Mouse (Mus musculus) urinary bladder, postnatal 25 days (tissue): ENCODE data around the gene Rassf8.

Experiments used
- DNase-seq: peaks from one replicate; pipeline ENCODE4 v3.0.0; 2022; ENCODE audit warnings: low spot score

Gene Rassf8

GRCm38 (mm10) chr6:145779383-145779782, 32.8 kb downstream of the Rassf8 start:
- no peak for DNase-seq

DNA sequence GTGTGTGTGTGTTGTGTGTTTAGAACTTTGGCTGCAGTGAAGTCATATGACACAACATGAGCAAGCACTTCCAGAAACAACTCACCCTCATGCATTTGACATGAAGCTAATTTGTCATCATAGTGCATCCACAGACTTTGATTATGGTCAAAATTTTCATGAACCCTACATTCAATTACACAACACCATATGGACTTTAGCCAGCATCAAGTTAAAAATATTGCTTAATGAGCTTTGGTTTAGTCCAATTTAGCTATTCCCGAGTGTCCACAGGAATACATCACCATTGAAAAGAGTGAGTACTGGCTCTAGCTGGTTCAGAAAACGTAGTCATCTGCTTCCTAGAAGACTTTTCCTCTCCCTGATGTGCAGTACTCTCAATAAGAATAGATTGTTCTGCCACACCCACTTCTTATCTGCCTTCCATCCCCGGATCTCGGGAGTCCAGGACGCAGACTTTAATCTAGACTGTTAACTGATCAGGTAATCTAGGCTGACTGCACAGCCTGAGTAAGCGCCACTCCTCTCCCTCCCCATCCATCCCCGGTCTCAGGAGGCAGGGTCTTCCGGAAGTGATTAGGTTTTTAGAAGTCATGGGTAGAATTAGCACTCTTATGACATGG, 33.7 kb downstream of the Rassf8 start:
- DNase-seq = no peak

GRCm38 (mm10) chr6:145781256-145781655, 34.7 kb downstream of the Rassf8 start:
- no peak for DNase-seq

GRCm38 (mm10) chr6:145781966-145782365, 35.4 kb downstream of the Rassf8 start:
- no peak for DNase-seq

DNA sequence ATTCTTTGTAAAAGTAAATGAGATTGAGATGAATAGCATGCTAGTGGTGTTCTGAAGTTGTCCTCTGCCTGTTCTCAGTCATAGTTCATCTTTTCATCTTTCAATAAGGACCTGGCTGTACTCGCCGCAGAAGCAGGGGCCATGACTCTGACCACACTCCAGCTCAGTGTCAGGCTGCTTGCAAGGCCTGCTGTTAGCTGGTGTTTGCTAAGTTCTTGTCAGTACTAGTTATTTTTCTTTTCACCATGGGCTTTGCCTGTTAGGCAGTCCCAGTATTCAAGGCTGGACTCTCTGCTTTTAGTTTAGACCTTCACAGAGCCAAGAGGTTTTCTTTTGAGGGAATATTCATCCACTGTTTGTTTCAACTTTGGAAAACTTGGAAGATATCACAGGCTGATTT, 40.8 kb downstream of the Rassf8 start:
- no peak for DNase-seq

GRCm38 (mm10) chr6:145789738-145790137, 43.2 kb downstream of the Rassf8 start:
- no peak for DNase-seq

GRCm38 (mm10) chr6:145792373-145792772, 45.8 kb downstream of the Rassf8 start:
- no peak for DNase-seq

- peak; percentile 50 for DNase-seq
Observed at GRCm38 (mm10) chr6:145793109-145793593, 46.6 kb downstream of the Rassf8 start.

DNA sequence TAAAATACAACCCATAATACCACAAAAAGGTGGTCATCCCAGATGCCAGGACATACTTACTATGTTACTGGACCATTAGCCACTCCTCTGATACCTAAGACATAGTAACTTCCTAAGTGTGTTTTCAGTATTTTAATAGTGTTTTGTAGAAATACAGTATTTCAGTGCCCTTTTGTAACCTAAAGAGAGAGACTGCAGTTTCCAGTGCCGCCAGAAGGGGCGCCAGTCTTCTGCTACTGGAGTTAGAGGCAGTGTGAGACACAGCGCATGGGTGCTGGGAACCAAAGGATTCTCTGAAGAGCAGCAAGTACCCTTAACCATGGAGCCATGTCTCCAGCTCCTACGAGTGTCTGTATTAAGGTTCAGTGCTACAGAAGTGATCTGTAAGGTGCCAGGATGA, 48.1 kb downstream of the Rassf8 start:
- no peak for DNase-seq

DNA sequence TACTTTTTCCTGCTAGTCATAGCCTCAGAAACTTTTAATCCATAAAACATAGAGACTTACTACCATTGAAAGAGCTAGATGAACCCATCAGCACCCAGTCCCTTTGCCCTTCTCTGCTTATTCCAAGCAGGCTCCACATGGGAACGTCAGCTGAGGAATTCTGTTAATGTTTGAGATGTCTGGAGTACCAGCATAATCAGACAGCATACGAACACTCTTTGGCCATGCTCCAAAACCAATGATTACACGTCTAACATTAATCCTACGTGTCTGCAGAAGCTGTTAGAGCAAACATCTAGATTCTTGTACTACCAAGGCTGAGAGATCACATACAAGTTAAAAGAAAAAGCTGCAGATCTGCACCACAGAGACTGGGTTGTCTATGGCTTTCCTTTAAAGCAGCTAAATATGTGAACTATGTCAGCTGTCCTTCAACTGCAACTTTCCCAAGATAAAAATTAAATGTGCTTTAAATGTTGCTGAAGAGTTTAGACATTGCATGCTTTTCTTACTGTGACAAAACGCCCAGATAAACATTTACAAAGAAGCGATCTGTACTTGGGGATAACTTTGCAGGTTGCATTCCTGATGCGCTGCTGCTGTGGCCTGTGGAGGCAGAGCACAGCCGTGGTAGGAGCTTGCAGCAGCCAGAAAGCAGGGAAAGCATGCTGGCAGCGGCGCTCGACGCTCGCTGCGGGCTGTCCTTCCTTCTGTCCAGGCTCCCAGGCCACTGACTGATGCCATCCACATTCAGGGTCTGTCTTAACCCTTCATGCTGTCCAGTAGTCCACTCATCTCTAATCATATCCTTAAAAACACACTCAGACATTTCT, 49.9 kb downstream of the Rassf8 start:
- DNase-seq = no peak

GRCm38 (mm10) chr6:145797692-145798091, 51.1 kb downstream of the Rassf8 start:
- DNase-seq = no peak

DNA sequence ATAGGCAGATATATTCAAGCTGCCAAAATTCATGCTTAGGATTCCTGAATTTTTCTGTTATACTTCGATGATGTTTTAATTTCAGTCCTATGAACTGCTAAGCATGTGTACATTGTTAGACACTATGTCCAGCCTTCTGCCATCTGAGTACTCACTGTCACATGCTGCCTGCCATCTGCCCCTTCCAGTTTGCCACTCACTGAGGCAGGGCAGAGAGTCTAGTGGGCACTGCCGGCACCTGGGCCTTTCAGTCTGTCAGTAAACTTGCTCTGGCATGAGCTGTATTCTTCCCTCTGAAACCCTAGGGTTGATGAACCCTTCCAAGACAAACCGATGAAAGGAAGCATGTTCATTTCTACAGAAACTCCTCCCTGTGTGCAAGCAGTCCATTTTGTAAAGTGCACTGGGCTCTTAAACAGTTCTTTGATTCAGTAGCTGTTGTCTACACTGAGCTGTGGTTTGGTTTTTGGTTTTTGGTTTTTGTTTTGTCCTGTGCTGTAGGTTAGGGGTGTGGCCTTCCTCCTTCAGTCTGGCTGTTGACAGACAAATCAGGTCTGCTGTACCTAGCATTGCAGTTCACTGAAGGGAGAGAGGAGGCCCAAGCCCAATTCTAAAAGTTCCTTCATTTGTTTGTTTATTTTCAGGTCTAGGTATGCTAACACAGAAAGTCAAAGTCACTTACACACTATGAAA, 55.4 kb downstream of the Rassf8 start:
- no peak for DNase-seq

GRCm38 (mm10) chr6:145802881-145803280, 56.3 kb downstream of the Rassf8 start:
- no peak for DNase-seq

GRCm38 (mm10) chr6:145804276-145804675, 57.7 kb downstream of the Rassf8 start:
- DNase-seq = no peak

DNA sequence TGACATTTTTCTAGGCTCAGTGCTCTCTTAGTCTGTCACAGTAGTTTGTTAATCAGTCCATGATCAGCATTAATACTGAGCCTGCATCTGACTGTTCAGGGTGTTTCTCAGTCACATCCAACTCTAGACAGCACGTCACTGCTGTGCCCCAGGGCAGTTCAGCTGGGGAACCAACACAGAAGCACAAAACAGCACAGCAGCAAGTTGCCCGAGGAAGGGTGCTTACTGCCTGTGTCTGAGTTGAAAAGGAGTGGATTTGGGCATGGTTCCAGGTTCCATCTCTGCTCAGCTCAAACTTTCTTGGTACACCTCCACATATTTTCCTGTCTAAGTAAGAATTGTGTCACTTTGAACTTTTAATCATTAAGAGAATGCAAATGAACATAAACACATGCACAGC, 60.2 kb downstream of the Rassf8 start:
- DNase-seq = no peak

GRCm38 (mm10) chr6:145807929-145808328, 61.4 kb downstream of the Rassf8 start:
- DNase-seq = no peak

DNA sequence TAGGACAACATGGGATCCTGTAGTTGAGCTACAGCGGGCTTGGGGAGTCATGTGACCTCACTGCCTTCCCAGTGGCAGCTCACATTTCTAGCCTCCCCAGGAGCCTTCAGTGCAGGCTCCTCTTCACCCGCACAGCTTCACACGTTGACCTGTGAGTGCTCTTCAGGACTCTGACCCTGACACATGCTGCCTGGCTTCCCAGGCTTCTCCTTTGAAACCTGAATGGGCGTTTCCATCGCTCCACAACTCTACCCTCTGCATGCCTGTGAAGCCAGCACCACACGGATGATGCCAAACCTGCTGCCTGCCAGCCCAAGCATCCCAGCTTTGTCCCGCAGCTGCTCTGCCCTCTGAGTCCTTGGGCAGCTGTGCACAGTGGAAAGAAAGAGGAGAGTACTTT, 63.0 kb downstream of the Rassf8 start:
- no peak for DNase-seq

GRCm38 (mm10) chr6:145810015-145810414, 63.5 kb downstream of the Rassf8 start:
- DNase-seq = no peak

- DNase-seq = no peak
Observed at GRCm38 (mm10) chr6:145811174-145811573, 64.6 kb downstream of the Rassf8 start.

DNA sequence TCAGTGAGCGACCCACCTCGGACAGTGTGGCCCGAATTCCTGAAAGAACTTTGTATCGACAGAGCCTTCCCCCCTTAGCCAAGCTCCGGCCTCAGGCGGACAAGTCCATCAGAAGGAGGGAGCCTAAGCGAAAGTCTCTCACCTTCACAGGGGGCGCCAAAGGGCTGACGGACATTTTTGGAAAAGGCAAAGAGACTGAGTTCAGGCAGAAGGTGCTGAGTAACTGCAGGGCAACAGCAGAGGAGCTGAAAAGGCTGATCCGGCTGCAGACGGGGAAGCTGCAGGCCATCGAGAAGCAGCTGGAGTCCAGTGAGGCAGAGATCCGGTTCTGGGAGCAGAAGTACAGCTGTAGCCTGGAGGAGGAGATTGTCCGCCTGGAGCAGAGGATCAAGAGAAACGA, 68.7 kb downstream of the Rassf8 start:
- DNase-seq = no peak

- DNase-seq = no peak
Observed at GRCm38 (mm10) chr6:145819151-145819550, 72.6 kb downstream of the Rassf8 start.

DNA sequence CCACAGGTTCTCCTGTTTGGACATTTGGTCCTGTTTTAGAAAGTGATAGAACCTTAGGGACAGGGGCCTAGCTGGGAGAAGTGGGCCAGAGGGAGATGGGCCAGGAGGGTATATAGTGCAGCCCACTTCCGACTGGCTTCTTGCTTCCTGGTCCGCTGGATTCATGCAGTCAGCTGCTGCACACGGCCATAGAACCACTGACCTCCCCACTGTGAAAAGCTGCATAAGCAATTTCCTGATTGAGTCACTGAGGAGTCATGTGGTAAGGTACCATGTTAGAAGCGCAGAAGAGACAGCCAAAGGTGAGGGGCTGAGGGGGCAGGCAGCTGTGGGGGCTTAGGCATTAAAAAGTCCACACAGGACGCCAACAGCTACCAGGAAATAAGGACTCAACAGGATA, 75.7 kb downstream of the Rassf8 start:
- DNase-seq = no peak

GRCm38 (mm10) chr6:145823103-145823502, 76.6 kb downstream of the Rassf8 start:
- DNase-seq = no peak
